Mouse (Mus musculus) stomach, embryonic 16.5 days (tissue): ENCODE measurements around the gene Lrba. TPM values are rescaled to one million over a fixed set of nuclear protein-coding genes. Genes with fewer than 3 reads are reported as not detected.

Experiments
- ATAC-seq: fragments of 200-750 bp; cut with Nextera tagmentation; 2 replicates; pipeline ENCODE4 v1.8.0; 2017; ENCODE audit warnings: moderate number of reproducible peaks, moderate TSS enrichment; ENCODE audit not compliant: insufficient read depth, low FRiP score
- H3K27ac ChIP-seq: fragments of 300-500 bp; sonication (generic); 2 replicates; pipeline ENCODE4 v1.5.1; 2014; ENCODE audit warnings: low read length
- H3K27me3 ChIP-seq: fragments of 300-500 bp; sonication (generic); 2 replicates; pipeline ENCODE4 v1.6.1; 2014; ENCODE audit warnings: low read length, control low read depth, mixed read lengths; ENCODE audit not compliant: control insufficient read depth, insufficient read depth
- H3K36me3 ChIP-seq: fragments of 300-500 bp; sonication (generic); 2 replicates; pipeline ENCODE4 v1.6.1; 2014; ENCODE audit warnings: low read length; ENCODE audit not compliant: control insufficient read depth, insufficient read depth
- H3K4me1 ChIP-seq: fragments of 300-500 bp; sonication (generic); 2 replicates; pipeline ENCODE4 v1.6.1; 2014; ENCODE audit warnings: low read length, control low read depth, mixed read lengths; ENCODE audit not compliant: control insufficient read depth, insufficient read depth
- H3K4me2 ChIP-seq: fragments of 300-500 bp; sonication (generic); 2 replicates; pipeline ENCODE4 v1.6.1; 2014; ENCODE audit warnings: low read depth, low read length, mixed read lengths
- H3K4me3 ChIP-seq: fragments of 300-500 bp; sonication (generic); replicated peaks from 2 replicates; pipeline ENCODE4 v1.5.1; 2014; ENCODE audit warnings: mild to moderate bottlenecking, low read length
- H3K9ac ChIP-seq: fragments of 300-500 bp; sonication (generic); 2 replicates; pipeline ENCODE4 v1.6.1; 2014; ENCODE audit warnings: low read length
- H3K9me3 ChIP-seq: fragments of 300-500 bp; sonication (generic); replicated peaks from 2 replicates; pipeline ENCODE4 v1.6.1; 2016; ENCODE audit warnings: low read length, control low read depth; ENCODE audit not compliant: control insufficient read depth
- WGBS: fragments of 180-500 bp; shearing (Covaris S2); extraction: QIAGEN DNeasy Blood & Tissue Kit; methylation state at CpG from one replicate; pipeline ENCODE4 v1.1.7; 2014; 5-methylcytosine and 5-hydroxymethylcytosine counted together
- polyA plus RNA-seq: library from polyadenylated mRNA; unstranded; fragments of >200 nt; fragmentation: Nextera tagmentation; extraction: Ambion mirVana; gene quantifications from 2 replicates; pipeline ENCODE4 v1.2.1, GENCODE M21; 2015

Lrba gene
- polyA plus RNA-seq, 1 experiment from 2014 or later = 3.5 TPM

- Histone ChIP-seq H3K4me2 (no peak overlapping the region), H3K9ac (no peak overlapping the region), H3K9me3 (no peaks in the 10 kb centered on the region), H3K4me1 (no peaks in the 10 kb centered on the region), H3K36me3 (no peaks in the 10 kb centered on the region), H3K4me3 (no peak overlapping the region), H3K27me3 (no peaks in the 10 kb centered on the region), H3K27ac (no peak overlapping the region)
- 69% methylated on average over 14 of the region's 14 CpGs for WGBS
- no peak for ATAC-seq
These were observed 583.4 kb downstream of the Lrba start for GRCm38 (mm10) chr3:86807750-86808467.

GRCm38 (mm10) chr3:86809199-86809598, 584.7 kb downstream of the Lrba start:
- ATAC-seq = no peak
- Histone ChIP-seq H3K27me3 (no peaks in the 10 kb centered on the region), H3K27ac (peak overlapping the region; percentile 42), H3K4me1 (no peaks in the 10 kb centered on the region), H3K36me3 (no peaks in the 10 kb centered on the region), H3K4me2 (no peak overlapping the region), H3K9ac (no peak overlapping the region), H3K9me3 (no peaks in the 10 kb centered on the region), H3K4me3 (no peak overlapping the region)
- 56% methylated on average over 9 of the region's 9 CpGs for WGBS

DNA sequence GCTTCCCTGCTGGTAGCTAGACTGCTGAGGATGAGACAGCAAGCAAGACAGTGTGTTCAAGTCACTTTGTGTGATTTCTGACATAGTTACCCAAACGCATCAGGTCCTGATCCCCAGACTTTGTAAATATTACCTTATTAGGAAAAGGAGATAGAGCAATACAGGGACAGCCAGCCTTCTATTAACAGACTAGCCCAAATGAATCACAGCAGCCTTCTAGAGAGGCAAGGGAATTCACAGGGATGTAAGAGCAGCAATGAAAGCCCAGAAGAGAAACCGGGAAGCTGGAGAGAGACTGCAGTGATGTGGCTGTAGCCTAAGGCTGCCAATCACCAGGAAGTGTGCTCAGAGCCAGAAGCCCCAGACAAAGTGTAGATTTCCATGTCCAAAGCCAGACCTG, 585.2 kb downstream of the Lrba start:
- WGBS = 26% methylated on average over 2 of the region's 2 CpGs
- Histone ChIP-seq H3K27ac (peak overlapping the region; percentile 42), H3K27me3 (no peaks in the 10 kb centered on the region), H3K4me3 (no peak overlapping the region), H3K9me3 (no peaks in the 10 kb centered on the region), H3K9ac (no peak overlapping the region), H3K4me1 (no peaks in the 10 kb centered on the region), H3K4me2 (no peak overlapping the region), H3K36me3 (no peaks in the 10 kb centered on the region)
- ATAC-seq = peak; percentile 44; the same call in 1 of the 2 replicates

- H3K4me2 ChIP-seq = no peak overlapping the region
- no peaks in the 10 kb centered on the region for H3K4me1 ChIP-seq
- ATAC-seq = no peak
- no peak overlapping the region for H3K27ac ChIP-seq
- H3K36me3 ChIP-seq = no peaks in the 10 kb centered on the region
- no peak overlapping the region for H3K4me3 ChIP-seq
- WGBS = 85% methylated on average over 5 of the region's 5 CpGs
- H3K27me3 ChIP-seq = no peaks in the 10 kb centered on the region
- H3K9ac ChIP-seq = no peak overlapping the region
- H3K9me3 ChIP-seq = no peaks in the 10 kb centered on the region
These were observed 586.4 kb downstream of the Lrba start for GRCm38 (mm10) chr3:86810908-86811307.

DNA sequence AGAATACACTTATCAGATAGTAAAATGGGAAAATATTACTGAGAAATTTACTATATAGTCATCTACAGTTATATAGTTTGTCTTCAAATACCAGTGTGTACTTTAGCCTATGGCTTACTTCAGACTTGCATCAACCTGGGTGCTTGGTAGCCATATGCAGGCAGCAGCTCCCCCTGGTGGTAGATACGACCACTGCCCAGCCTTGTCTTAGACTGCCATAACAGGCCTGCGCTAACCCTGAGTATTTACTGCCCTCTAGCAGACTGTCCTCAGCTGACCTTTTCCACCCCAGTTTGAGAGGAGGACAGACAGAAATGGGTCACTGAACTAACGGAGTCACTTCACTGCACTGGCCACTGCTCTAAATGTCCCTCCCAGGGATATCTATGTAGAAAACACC, 588.2 kb downstream of the Lrba start:
- no peaks in the 10 kb centered on the region for H3K9me3 ChIP-seq
- no peak overlapping the region for H3K9ac ChIP-seq
- no peak overlapping the region for H3K4me3 ChIP-seq
- no peak overlapping the region for H3K27ac ChIP-seq
- WGBS = 27% methylated on average over 3 of the region's 3 CpGs
- H3K4me1 ChIP-seq = no peaks in the 10 kb centered on the region
- no peaks in the 10 kb centered on the region for H3K36me3 ChIP-seq
- peak; percentile 68; the same call in 1 of the 2 replicates for ATAC-seq
- H3K27me3 ChIP-seq = no peaks in the 10 kb centered on the region
- no peak overlapping the region for H3K4me2 ChIP-seq

- Histone ChIP-seq H3K4me2 (no peak overlapping the region), H3K9me3 (no peaks in the 10 kb centered on the region), H3K9ac (no peak overlapping the region), H3K4me1 (0 out of 2 replicates have a peak, but pooled peaks cover 4% of the 10 kb centered on the region), H3K27ac (no peak overlapping the region), H3K27me3 (no peaks in the 10 kb centered on the region), H3K4me3 (no peak overlapping the region), H3K36me3 (no peaks in the 10 kb centered on the region)
- WGBS = 46% methylated on average over 13 of the region's 13 CpGs
- no peak for ATAC-seq
These were observed 593.6 kb downstream of the Lrba start for GRCm38 (mm10) chr3:86818001-86818585.

GRCm38 (mm10) chr3:86819372-86819771, 594.9 kb downstream of the Lrba start:
- H3K4me3 ChIP-seq = no peak overlapping the region
- no peaks in the 10 kb centered on the region for H3K36me3 ChIP-seq
- H3K9ac ChIP-seq = no peak overlapping the region
- 0 out of 2 replicates have a peak, but pooled peaks cover 4% of the 10 kb centered on the region for H3K4me1 ChIP-seq
- H3K27ac ChIP-seq = no peak overlapping the region
- WGBS = 93% methylated on average over 6 of the region's 6 CpGs
- H3K27me3 ChIP-seq = no peaks in the 10 kb centered on the region
- no peak overlapping the region for H3K4me2 ChIP-seq
- ATAC-seq = no peak
- no peaks in the 10 kb centered on the region for H3K9me3 ChIP-seq

- H3K4me2 ChIP-seq = no peak overlapping the region
These were observed 595.9 kb downstream of the Lrba start for GRCm38 (mm10) chr3:86820344-86820743.

GRCm38 (mm10) chr3:86821383-86821782, 596.9 kb downstream of the Lrba start:
- Histone ChIP-seq H3K27me3 (no peaks in the 10 kb centered on the region), H3K4me2 (no peak overlapping the region), H3K36me3 (no peaks in the 10 kb centered on the region), H3K9me3 (no peaks in the 10 kb centered on the region), H3K27ac (no peak overlapping the region), H3K4me3 (no peak overlapping the region), H3K9ac (no peak overlapping the region), H3K4me1 (0 out of 2 replicates have a peak, but pooled peaks cover 4% of the 10 kb centered on the region)
- no peak for ATAC-seq
- 47% methylated on average over 3 of the region's 3 CpGs for WGBS

More at GRCm38 (mm10) chr3:86820344-86820743, 595.9 kb downstream of the Lrba start:
- 24% methylated on average over 10 of the region's 10 CpGs for WGBS
- no peaks in the 10 kb centered on the region for H3K9me3 ChIP-seq
- no peaks in the 10 kb centered on the region for H3K36me3 ChIP-seq
- no peak for ATAC-seq
- H3K4me1 ChIP-seq = 0 out of 2 replicates have a peak, but pooled peaks cover 4% of the 10 kb centered on the region
- H3K27ac ChIP-seq = no peak overlapping the region
- no peaks in the 10 kb centered on the region for H3K27me3 ChIP-seq
- no peak overlapping the region for H3K9ac ChIP-seq
- H3K4me3 ChIP-seq = no peak overlapping the region
